Mouse (Mus musculus) 3T3-L1 (cell line): ENCODE results near the gene Dhx29.
"Not testable (repeated sequence)": the region's sequence is repeated elsewhere in the genome, so short reads cannot be mapped to it uniquely, and the experiment has no call there.

ENCODE experiments used
- DNase-seq: peaks from one replicate; pipeline ENCODE4 v3.0.0-alpha.2; 2015; ENCODE audit warnings: low read depth, low spot score

The Dhx29 gene

DNA sequence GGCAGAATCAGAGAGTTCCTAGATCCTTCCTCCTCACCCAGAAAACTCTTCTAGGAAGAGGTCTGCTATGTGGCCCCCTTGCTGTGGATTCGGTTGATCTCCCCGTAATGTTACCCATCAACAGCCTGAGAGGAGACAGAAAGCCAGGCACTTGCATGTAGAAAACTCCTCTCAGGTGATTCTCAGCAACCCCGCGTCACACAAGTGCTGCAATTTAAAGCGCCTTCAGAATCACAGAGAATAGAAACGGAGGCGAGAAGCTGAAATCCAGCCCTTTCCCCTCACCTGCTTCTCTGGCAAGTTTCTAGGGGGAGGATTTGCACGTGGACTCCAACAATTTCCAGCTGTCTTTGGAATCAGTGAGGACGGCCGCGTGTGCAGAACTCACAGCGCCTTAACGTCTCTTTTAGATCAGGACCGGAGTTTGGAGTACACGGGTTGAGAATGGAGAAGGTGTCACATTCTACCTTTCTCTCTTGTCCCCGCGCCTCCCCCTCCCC lies 59.2 kb downstream of the Dhx29 start:
- no peak for DNase-seq

DNA sequence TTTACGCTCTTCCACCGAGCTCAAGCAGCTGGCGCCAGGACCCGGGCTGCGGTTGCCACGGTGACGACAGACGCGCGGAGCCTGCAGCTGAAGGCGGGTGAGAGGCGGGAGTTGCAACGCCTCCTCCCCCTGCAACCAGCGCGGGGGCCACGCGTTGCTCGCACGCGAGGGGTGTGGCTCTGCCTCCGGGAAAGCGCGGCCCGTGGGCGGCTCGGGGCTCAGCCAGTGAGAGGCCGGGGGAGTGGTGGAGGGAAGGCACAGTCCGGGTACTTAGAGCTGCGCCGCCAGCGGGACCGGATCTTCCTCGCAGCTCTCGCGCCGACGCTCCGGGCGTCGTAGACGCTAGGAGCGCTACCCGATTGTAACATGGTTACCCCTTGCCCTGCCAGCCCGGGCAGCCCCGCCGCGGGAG lies 60.3 kb downstream of the Dhx29 start, which contains the start of gene Ccno:
Gene Ccno, plus strand, starts transcription at position 271 of the 412 bp plus-strand sequence.
- DNase-seq, result peak; percentile 76

DNA sequence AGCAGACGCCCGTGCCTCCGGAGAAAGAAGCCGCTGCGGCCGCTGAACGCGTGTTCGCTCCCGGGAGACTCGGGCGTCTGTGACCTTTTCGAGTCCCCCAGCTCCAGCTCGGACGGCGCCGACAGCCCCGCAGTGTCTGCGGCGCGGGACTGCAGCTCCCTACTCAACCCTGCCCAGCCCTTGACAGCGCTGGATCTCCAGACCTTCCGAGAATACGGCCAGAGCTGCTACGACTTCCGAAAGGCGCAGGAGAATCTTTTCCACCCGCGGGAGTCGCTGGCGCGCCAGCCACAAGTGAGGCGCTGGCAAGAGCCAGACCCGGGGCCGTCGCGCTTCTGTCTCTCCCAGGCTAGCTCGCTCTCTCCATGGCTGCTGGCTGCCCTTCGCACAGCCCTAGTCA lies 60.7 kb downstream of the Dhx29 start:
- no peak for DNase-seq

DNA sequence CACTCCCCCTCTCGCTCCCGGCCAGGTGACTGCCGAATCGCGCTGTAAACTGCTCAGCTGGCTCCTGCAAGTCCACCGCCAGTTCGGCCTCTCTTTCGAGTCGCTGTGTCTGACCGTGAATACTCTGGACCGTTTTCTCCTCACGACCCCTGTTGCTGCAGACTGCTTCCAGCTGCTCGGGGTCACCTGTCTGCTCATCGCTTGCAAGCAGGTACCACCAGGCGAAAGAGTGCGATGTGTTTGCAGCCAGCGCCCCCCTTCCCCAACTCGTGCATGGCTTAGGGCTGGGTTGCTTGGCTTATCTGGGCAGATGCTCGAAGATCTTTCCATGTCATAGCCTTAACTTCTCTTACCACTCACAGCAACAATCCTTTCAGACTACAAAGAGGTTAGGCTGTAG lies 61.6 kb downstream of the Dhx29 start:
- no peak for DNase-seq

DNA sequence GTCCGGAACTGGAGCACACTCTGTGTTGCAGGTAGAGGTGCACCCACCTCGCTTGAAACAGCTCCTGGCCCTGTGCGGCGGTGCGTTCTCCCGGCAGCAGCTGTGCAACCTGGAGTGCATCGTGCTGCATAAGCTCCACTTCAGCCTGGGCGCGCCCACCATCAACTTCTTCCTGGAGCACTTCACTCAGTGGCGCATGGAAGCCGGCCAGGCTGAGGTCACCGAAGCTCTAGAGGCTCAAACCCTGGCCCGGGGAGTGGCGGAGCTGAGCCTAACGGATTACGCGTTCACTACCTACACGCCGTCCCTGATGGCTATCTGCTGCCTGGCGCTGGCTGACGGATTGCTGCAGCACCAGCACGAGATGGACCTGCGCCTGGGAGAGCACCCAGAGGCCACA lies 62.3 kb downstream of the Dhx29 start:
- DNase-seq, result no peak

DNA sequence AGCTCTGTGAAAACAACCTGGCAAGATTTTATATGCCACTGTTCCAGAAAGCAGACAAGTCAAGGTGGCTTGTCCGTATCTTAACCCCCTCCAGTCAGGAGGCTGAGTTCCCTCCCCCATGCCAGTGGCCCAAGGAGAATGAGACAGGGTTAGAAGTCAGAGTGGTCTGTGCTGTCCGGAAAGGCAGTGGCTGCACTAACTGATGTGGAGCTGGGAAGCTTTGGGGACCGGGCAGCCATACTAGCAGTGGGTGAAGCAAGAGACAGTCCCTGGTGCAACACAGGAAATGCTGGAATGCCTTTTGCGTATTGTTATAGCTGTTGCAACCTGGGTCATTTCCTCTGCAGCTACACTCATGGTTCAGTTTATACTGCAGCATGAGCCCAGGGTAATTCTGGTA lies 63.1 kb downstream of the Dhx29 start:
- DNase-seq, result no peak

DNA sequence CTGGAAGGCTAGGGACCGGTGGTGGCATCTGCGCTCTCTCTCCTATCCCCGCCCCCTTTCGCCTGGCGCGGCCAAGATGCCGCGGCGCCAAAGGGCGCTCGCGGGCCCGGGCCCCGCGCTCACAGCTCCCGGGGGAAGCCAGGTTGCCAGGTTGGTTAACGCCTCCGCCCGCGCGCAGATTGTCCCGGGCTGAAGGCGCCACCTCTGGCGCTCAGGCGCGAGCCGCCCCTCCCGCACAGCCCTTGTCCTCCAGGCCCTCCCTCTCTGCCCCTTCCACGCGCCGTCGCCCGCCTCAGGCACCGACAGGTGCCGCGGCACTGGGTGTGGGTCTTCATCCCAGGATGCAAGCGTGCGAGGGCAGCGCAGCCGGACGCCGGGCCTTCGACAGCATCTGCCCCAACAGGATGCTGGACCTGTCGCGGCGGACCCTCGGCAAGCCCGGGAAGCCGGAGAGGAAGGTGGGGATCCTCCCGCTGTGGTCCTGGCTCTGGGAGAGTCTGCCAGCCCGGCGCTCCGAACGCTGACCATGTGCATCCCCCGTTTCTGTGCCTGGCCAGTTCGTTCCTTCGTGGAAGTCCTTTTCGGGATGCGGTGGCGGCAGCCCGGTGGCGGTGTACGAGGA lies 66.4 kb downstream of the Dhx29 start, which contains the start of gene Mcidas:
Gene Mcidas, plus strand, starts transcription at position 315 of the 622 bp plus-strand sequence.
- DNase-seq, result no peak

DNA sequence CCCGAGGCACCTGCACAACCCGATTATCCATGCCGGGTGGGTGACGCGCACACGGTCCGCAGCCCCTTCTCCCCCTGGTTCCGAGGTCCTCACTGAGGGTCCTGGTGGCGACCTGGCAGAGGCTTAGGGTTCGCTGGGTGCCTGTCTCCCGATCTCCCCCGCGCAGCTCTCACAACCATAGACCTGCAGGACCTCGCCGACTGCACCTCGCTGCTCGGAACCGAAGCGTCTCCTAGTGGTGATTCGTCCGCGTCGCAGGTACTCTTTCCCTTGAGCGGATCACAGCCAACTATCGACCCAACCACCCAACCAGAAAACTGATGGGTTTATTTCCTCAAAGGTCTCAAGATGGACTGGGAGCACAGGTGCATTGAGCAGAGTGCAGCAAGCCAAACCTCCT lies 66.9 kb downstream of the Dhx29 start:
- no peak for DNase-seq

DNA sequence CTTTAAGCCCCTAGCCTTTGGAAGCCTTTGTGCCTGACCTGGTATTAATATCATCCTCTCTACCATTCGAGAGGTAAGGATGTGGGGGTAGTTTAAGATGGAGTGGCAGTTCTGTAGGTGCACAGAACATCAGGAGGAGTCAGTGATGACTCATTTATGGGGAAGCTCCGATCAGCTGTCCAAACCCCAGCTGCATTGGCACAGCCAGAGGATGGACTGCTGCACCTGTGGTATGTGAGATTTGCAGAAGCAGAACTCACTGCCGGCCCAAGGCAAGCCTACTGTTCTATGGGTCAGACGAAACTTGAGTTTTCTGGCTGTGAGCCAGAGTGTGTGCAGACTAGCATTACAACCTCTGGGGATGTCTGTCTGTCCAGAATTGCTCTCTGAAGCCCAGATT lies 69.2 kb downstream of the Dhx29 start:
- peak; percentile 27 for DNase-seq

DNA sequence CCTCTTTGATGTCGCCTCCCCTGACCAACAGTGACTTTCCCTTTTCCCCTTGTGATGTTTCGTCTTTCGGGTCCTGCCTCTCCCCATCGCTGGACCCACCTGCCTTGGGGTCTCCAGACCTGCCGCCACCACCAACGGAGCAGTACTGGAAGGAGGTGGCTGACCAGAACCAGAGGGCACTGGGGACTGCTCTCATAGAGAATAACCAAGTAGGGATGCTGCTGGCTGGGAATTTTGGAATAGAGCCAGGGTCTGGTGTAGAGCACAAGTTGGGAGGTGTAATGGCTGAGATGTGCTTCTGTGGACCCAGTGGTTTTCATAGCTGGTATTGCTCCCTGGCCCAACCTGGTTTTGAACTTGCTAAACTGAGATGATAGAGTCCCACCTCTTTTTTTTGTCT lies 70.1 kb downstream of the Dhx29 start:
- DNase-seq, result no peak

DNA sequence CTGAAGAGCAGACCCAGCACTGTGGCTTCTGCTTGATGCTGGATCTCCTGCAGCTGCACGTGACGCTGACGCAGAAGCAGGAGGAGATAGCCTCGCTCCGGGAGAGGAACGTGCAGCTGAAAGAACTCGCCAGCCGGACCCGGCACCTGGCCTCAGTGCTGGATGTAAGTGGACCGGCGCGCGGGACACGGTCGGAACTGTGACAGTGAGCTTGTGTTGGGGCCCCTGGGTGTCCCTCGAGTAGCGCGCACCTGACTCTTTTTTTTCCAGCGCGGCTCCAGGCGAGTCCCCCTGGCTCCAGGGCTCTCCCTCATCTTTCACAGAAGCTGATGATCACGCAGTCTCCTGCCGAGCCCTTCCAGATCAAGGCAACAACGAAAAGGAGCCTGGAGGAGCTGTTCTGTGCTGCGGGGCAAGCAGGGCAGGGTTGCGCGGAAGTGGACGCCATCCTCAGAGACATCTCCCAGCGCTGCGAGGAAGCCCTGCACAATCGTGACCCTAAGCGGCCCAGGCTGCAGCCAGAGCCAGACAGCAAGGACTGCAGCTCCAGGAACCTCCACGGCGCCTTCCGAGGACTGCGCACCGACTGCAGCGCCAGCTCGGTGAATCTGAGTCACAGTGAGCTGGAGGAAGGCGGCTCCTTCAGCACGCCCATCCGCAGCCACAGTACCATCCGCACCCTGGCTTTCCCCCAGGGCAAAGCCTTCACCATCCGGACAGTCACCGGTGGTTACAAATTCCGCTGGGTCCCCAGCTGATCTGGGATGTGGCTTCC lies 71.4 kb downstream of the Dhx29 start:
- peak; percentile 70 for DNase-seq

DNA sequence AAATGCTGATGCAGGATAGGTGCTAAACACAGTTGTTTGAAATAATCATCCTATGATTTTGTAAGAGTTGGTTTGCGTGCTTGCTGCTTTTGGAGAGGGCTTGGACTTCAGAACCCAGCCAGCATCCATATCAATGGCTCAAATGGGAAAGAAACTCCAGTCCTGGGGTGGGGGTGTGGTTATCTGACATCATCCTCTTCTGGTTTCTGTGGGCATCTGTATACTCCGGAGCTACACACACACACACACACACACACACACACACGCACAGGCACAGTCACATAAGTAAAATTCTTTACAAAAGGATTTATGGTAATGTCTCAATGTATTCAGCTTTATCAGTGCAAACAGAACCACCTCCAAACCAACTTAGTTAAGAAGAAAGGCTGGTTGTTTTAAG lies 72.8 kb downstream of the Dhx29 start:
- no peak for DNase-seq

DNA sequence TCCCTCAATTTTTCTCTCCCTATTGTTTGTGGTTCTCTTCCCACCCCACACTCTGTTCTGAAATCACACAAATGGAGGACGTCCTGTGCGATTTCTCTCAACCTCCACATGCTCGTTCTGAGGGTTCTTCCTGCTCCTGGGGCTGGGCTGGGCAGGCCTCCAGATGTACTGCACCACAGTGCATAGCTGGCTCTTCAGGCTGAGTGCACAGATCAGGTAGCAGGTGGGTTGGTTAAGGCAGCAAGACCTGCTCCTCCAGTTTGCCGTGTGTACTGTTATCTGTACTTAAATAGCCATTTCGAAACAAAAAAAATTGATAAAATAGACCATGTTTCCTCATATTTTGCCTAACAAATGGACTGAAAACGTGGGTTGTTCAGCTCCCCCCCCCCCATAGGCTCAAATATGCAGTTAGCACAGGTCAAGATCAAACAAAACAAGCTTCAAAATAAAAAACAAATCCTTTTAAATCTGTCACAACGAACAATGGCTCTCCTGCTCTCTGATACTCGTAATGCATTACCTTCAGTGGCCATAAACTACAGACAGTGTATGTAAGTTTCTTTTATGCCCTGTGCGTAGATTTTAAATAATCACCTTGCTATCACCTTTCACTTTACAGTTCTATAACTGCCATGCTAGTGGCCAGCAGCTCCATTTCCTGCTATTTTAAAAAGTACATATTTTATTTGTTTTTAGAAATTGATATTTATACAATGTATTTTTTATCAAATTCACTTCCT lies 73.5 kb downstream of the Dhx29 start:
- no peak for DNase-seq

DNA sequence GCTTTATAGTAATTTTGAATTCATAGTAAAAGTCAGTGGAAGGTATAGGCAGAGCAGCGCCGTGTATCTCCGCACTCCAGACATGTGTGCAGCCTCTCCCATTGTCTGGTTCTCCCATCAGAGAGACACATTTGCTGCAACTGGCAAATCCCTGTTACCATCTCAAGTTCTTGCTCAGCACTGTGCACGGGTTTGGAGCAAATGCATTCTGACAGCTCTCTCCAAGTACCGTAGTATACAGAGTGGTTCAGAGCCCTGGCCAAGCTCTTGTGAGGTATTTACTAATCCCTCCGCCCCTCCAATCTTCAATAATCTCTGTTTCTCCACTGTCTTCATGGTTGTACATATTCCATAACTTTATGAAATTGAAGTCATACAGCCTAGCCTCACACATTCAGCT lies 85.4 kb downstream of the Dhx29 start:
- DNase-seq, result no peak

DNA sequence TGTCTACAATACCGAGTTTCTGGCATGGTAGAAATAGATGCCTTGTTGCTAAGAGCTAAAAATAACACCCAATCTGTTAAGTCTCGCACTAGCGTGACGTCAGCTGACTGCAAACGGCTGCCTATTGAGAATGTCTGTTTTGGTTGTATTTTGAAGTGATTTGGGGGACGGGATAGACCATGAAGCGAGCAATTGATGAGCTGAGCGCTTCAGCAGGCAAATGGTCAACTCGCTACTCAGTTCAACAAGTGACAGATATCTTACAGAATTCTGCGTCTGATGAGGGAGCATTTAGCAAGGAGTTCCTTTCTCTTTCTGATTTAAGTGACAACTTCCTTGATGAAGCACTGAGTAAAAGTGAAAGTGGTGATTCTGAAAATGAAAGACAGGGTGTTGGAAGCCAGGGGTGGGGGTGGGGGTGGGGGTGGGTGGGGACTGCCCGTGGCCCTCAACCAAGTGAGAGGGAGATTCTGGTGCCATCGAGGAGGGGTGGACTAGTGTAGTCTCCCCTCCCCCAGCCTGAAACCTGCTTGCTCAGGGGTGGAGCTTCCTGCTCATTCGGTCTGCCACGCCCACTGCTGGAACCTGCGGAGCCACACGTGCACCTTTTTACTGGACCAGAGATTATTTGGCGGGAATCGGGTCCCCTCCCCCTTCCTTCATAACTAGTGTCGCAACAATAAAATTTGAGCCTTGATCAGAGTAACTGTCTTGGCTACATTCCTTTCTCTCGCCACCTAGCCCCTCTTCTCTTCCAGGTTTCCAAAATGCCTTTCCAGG lies 86.1 kb downstream of the Dhx29 start:
- DNase-seq, result not testable (repeated sequence)
